Mouse (Mus musculus): ENCODE data around the gene Rragd.

Gene Rragd

DNA sequence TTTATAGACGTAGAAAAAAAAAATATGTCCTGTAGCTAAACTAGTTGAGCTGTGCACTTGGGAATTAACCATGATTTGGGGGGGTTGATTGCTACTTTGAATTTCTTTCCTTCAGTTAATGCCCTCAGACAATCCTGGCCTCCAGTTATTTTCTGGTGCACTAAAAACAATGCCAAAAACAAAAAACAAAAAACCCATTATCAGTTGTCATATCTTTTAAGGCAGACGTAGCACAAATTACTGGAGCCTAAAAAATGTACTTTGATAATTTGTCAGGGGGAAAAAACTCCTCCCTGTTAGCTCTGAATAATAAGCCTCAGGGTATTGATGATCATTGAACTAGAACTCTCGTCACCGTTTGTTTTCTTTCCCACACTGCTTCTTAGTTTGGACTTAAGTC lies 49.2 kb downstream of the Rragd start:
- in situ Hi-C loops (cut with MboI; ENCODE audit: low sequenced_read_pairs) = no loop called here

DNA sequence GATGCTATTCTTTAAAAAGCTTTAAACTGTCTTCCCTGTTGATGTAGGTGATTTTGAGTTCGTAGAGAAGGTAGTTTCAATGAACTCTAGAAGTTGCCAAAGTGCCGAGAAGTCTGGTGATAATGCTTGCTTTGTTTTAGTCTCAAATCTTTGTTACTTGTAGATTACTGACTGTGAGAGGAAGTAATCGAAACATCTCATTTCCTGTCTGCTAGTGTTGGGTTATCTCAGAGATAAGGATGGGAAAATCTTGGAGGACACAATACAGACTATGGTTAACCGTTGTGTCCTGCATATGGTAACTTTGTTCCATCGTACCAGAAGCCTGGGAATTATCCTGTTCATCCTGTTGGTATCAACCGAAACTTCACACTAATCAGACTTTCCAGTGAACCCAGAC lies 50.7 kb downstream of the Rragd start:
- in situ Hi-C loops (cut with MboI; ENCODE audit: low sequenced_read_pairs) = no loop called here

- in situ Hi-C loops (cut with MboI; ENCODE audit: low sequenced_read_pairs) = no loop called here
These were observed 57.0 kb downstream of the Rragd start for GRCm38 (mm10) chr4:33039826-33040225.

- in situ Hi-C loops (cut with MboI; ENCODE audit: low sequenced_read_pairs) = no loop called here
These were observed 66.8 kb downstream of the Rragd start for GRCm38 (mm10) chr4:33049601-33050000.

GRCm38 (mm10) chr4:33052055-33052454 lies 69.2 kb downstream of the Rragd start:
- in situ Hi-C loops (cut with MboI; ENCODE audit: low sequenced_read_pairs) = no loop called here

DNA sequence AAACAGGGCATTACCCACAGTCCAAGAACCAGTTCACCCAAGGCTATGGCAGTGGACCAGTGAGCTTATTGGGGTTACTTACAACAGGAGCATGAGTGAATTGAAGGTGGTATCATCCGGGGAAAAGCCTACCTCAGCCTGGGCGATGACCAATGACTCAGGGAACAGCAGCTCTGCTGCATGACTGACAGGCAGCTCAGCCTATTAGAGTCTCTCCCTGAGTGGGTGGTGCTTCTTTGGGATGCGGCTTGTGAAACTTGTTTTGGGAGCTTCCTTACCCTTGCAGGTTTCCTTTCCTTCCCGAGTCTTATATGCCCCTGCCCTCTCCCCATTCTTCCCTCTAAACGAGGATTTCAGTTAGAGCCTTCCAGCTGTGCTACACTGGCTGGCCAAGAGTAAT lies 69.8 kb downstream of the Rragd start:
- in situ Hi-C loops (cut with MboI; ENCODE audit: low sequenced_read_pairs) = no loop called here

DNA sequence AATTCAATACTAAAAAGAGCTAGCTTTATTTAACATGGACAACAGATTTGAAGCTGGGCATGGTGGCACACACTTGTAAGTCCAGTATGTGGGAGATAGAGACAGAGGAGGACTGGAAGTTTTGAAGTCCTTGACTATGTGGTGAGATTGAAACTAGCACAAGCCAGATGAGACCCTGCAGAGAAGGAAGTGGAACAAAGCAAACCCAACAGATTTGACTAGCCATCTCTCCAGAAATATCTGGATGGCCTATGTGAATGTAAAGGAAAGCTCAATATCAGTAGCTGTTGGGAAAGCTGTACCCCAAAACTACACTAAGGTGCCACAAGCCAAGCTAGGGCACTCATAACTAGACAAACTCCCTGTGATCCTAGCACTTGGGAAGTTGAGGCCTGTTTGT lies 71.6 kb downstream of the Rragd start:
- in situ Hi-C loops (cut with MboI; ENCODE audit: low sequenced_read_pairs) = no loop called here

GRCm38 (mm10) chr4:33056317-33056716 lies 73.5 kb downstream of the Rragd start:
- in situ Hi-C loops (cut with MboI; ENCODE audit: low sequenced_read_pairs) = no loop called here

GRCm38 (mm10) chr4:33057890-33058687 lies 75.3 kb downstream of the Rragd start:
- in situ Hi-C loops (cut with MboI; ENCODE audit: low sequenced_read_pairs) = no loop called here

GRCm38 (mm10) chr4:33061158-33061557 lies 78.3 kb downstream of the Rragd start:
- in situ Hi-C loops (cut with MboI; ENCODE audit: low sequenced_read_pairs) = no loop called here

- in situ Hi-C loops (cut with MboI; ENCODE audit: low sequenced_read_pairs) = no loop called here
These were observed 80.1 kb downstream of the Rragd start, which contains the start of gene Gabrr2 for GRCm38 (mm10) chr4:33062981-33063380. TSS of gene Gabrr2 (plus strand) at chr4:33062999.

- in situ Hi-C loops (cut with MboI; ENCODE audit: low sequenced_read_pairs) = no loop called here
These were observed 82.1 kb downstream of the Rragd start for GRCm38 (mm10) chr4:33064986-33065385.

- in situ Hi-C loops (cut with MboI; ENCODE audit: low sequenced_read_pairs) = no loop called here
These were observed 83.6 kb downstream of the Rragd start for GRCm38 (mm10) chr4:33066223-33066960.

- in situ Hi-C loops (cut with MboI; ENCODE audit: low sequenced_read_pairs) = no loop called here
These were observed 84.5 kb downstream of the Rragd start for GRCm38 (mm10) chr4:33067331-33067730.

DNA sequence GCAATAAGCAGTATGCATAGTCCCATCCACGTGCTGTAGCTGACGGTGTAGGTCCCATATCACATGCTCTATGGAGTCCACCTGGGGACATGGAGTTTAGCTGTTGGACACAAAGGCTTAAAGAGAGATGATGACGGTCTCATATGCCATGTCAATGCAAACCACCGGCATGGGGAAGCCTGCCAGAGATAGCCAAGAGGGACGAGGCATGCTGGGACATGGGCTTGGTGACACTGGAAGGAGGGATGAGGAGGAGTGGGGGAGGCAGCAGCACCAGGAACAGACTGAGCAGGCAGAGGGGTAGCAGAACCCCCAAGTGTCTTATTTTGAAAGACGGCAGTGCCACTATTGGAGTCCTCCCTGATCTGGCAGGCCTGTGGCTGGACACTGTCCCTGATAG lies 85.0 kb downstream of the Rragd start:
- in situ Hi-C loops (cut with MboI; ENCODE audit: low sequenced_read_pairs) = no loop called here

- in situ Hi-C loops (cut with MboI; ENCODE audit: low sequenced_read_pairs) = no loop called here
These were observed 86.1 kb downstream of the Rragd start for GRCm38 (mm10) chr4:33068894-33069293.

- in situ Hi-C loops (cut with MboI; ENCODE audit: low sequenced_read_pairs) = no loop called here
These were observed 87.5 kb downstream of the Rragd start for GRCm38 (mm10) chr4:33070326-33070725.

DNA sequence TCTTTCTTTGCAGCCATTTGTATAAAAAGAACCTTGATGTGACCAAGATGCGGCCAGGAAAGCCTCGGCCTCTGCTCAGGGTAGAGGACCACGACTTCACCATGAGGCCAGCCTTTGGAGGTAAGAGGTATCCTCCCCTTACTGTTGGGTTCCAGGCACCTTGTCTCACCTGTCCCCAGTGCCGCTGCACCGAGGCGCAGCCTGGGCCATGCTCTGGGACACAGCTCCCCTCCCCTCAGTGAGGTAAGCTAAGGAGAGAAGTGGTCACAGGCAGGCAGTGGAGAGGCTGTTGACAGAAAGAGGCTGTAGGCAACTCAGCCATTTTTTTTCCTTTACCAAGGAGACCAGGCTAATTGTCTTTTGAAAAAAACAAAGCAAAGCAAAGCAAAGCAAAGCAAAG lies 88.5 kb downstream of the Rragd start:
- in situ Hi-C loops (cut with MboI; ENCODE audit: low sequenced_read_pairs) = no loop called here
